Mouse (Mus musculus) midbrain, embryonic 13.5 days (tissue): ENCODE measurements at regions not wholly inside any gene's neighbourhood (a gene's known extent, or its start where the extent isn't known, plus 50 kb on each side); places are given as distances from the start of the nearest gene placed in this dataset.

Source experiments
- ATAC-seq: fragments of 200-750 bp; cut with Nextera tagmentation; 2 replicates; pipeline ENCODE4 v1.8.0; 2017; ENCODE audit warnings: mild to moderate bottlenecking, moderate TSS enrichment, moderate library complexity
- H3K27ac ChIP-seq: fragments of 300-500 bp; sonication (generic); 2 replicates; pipeline ENCODE4 v1.5.1; 2015; ENCODE audit warnings: inconsistent platforms, mild to moderate bottlenecking, moderate library complexity
- H3K27me3 ChIP-seq: fragments of 300-500 bp; sonication (generic); 2 replicates; pipeline ENCODE4 v1.6.1; 2015; ENCODE audit warnings: mild to moderate bottlenecking, inconsistent platforms
- H3K36me3 ChIP-seq: fragments of 300-500 bp; sonication (generic); 2 replicates; pipeline ENCODE4 v1.6.1; 2015; ENCODE audit warnings: mild to moderate bottlenecking, inconsistent platforms
- H3K4me1 ChIP-seq: fragments of 300-500 bp; sonication (generic); replicated peaks from 2 replicates; pipeline ENCODE4 v1.6.1; 2015; ENCODE audit warnings: inconsistent platforms
- H3K4me2 ChIP-seq: fragments of 300-500 bp; sonication (generic); replicated peaks from 2 replicates; pipeline ENCODE4 v1.6.1; 2015; ENCODE audit warnings: moderate library complexity, mild to moderate bottlenecking, inconsistent platforms
- H3K4me3 ChIP-seq: fragments of 300-500 bp; sonication (generic); replicated peaks from 2 replicates; pipeline ENCODE4 v1.5.1; 2015; ENCODE audit warnings: mild to moderate bottlenecking, inconsistent platforms
- H3K9ac ChIP-seq: fragments of 300-500 bp; sonication (generic); replicated peaks from 2 replicates; pipeline ENCODE4 v1.6.1; 2015; ENCODE audit warnings: mild to moderate bottlenecking, inconsistent platforms
- H3K9me3 ChIP-seq: fragments of 300-500 bp; sonication (generic); 2 replicates; pipeline ENCODE4 v1.6.1; 2016; ENCODE audit warnings: mild to moderate bottlenecking, inconsistent platforms
- WGBS: fragments of 180-500 bp; shearing (Covaris S2); methylation state at CpG from one replicate; pipeline ENCODE4 v1.1.7; 2015; 5-methylcytosine and 5-hydroxymethylcytosine counted together

DNA sequence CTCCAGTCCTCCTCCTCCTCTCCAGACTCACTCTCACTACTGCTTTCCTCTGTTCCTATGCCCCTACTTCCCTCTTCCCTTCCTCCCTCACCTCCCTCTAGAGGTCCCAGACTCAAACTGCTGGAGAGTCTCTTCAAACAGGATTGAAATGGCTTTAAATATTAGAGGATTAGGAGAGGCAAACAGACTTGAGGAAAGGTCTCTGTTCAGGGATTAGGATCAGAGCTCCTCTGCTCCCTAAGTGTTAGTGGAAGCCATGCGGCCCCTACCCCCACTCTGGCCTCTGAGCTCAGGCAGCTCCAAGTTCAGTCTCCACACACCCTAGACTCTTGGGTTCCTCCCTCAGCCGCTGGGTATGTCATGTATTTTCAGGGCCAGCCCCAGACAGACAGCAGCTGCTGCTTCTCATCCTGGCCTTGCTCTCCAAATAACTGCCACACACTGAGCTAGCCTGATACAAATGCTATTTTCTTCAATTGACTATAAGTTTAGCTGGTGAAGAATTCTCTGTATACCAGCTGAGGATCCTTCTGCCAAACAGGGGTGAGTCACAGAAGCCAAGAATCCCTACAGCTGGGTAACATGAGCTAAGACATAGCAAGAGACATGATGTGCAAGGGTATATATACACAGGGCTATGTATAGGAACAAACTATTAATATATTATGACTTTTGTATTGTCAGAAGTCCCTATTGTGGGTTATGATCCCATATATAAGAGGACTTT is 55.2 kb upstream of the Nxpe4 start:
- ATAC-seq, result no peak
- H3K9ac ChIP-seq, result no peak overlapping the region
- 51% methylated on average over 2 of the region's 2 CpGs for WGBS
- no peak overlapping the region for H3K27ac ChIP-seq
- 0 out of 2 replicates have a peak, but pooled peaks cover 9% of the 10 kb centered on the region for H3K4me1 ChIP-seq
- no peak overlapping the region for H3K4me2 ChIP-seq
- H3K9me3 ChIP-seq, result no peaks in the 10 kb centered on the region
- H3K27me3 ChIP-seq, result 0 out of 2 replicates have a peak, but pooled peaks cover 3% of the 10 kb centered on the region
- H3K4me3 ChIP-seq, result no peak overlapping the region
- H3K36me3 ChIP-seq, result no peaks in the 10 kb centered on the region

DNA sequence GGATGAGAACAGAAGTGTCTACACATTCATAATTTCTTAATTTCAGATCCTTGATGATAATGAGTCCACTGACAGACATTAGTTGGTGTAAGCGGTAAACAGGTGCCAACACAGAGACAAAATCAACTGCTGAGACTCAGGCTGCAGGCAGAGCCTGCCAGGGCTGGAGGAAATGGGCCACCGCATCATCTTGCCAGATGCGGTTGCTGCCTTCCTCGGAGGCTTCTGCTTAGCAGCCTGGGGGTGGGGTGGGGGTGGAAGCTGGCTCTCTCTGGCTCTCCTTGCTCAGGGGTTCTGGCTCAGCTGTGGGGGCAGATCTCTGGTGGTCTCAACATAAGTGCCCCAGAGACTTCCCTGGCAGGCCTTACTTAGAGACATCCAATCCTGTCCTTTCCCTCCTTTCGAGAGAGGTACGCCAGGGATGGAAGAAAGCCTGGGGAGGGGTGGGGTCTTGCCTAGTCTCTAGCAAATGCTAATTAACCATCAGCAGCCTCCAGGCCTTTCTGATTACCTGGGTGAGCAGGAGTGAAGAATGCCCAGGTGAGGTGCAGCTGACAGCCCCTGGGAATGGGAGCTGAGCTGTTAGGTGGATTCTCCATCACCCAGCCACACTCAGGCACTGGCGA is 52.7 kb upstream of the Nxpe4 start:
- WGBS, result 55% methylated on average over 7 of the region's 7 CpGs
- Histone ChIP-seq H3K4me2 (no peak overlapping the region), H3K27ac (no peak overlapping the region)

DNA sequence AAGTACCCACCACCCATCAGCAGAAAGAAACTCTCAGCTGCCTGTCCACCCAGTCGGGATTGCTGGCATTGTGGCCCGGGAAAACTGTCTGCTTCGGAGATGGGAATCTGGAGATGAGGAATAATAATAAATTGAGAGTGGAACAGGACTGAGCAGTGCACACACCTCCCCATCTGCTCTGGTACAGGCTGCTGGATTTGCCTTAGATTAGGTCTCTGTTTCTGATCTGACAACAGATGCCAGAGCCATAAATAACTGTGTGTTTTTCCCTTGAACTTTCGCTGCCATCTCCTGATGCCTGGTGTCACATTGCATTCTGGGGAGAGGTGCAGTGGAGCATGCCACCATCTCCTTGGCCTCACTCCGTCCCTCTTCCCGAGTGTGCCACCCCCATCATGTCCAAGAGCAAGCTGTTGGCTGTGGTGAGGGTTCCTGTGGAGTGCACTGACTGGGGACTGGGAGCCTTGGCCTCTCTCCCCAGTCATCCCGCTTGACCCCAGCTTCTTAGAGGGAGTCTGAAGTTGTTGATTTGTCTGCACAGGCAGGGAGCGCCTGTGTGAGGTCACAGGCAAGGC is 50.4 kb upstream of the Nxpe4 start:
- H3K27ac ChIP-seq, result no peak overlapping the region

More for the DNA sequence above, 52.7 kb upstream of the Nxpe4 start:
- H3K4me1 ChIP-seq, result 0 out of 2 replicates have a peak, but pooled peaks cover 9% of the 10 kb centered on the region
- H3K27me3 ChIP-seq, result 0 out of 2 replicates have a peak, but pooled peaks cover 3% of the 10 kb centered on the region
- H3K9me3 ChIP-seq, result no peaks in the 10 kb centered on the region
- H3K9ac ChIP-seq, result no peak overlapping the region
- no peak for ATAC-seq
- H3K36me3 ChIP-seq, result no peaks in the 10 kb centered on the region
- no peak overlapping the region for H3K4me3 ChIP-seq

More for the DNA sequence above, 50.4 kb upstream of the Nxpe4 start:
- ATAC-seq, result no peak
- WGBS, result 66% methylated on average over 8 of the region's 8 CpGs
- Histone ChIP-seq H3K9ac (no peak overlapping the region), H3K9me3 (no peaks in the 10 kb centered on the region), H3K4me3 (no peak overlapping the region), H3K4me1 (0 out of 2 replicates have a peak, but pooled peaks cover 9% of the 10 kb centered on the region), H3K36me3 (no peaks in the 10 kb centered on the region), H3K27me3 (0 out of 2 replicates have a peak, but pooled peaks cover 3% of the 10 kb centered on the region), H3K4me2 (no peak overlapping the region)
